Mouse (Mus musculus): ENCODE results near the gene Ctnna2. TPM values are rescaled to one million over a fixed set of nuclear protein-coding genes. Genes with fewer than 3 reads are reported as not detected.
A peak's percentile ranks its signal among the peaks of the same experiment; 100 is the strongest.

The Ctnna2 gene
- polyA plus RNA-seq, 1 experiment from 2014 or later = 0.83 TPM

DNA sequence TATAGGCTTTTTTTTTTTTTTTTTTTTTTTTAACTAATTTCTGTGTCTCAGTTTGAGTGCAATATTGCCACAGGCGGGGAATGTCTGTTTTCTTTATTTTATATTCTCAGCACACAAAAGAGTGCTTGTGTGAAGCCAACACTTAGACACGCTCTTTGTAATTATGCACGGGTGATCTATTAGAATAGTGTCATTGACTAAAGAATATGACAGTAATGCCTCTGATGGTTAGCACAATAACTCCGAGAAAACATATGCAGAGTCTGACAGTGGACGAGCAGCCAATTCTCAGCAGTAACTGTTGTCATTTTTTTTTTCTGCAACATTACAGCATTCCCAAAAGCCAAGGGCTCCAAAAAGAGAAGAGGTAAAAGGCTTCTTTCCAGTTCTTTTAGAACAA, 234.1 kb downstream of the Ctnna2 start:
- H3K27me3 ChIP-seq (ENCODE audit: control insufficient read depth, insufficient read depth, low read depth, low read length) = no peaks in the 10 kb centered on the region
- WGBS = 80% methylated on average over 5 of the region's 5 CpGs
- no peaks in the 10 kb centered on the region for H3K36me3 ChIP-seq (ENCODE audit: control insufficient read depth, insufficient read depth, low read length)
- H3K9me3 ChIP-seq (ENCODE audit: control insufficient read depth, low read length) = no peaks in the 10 kb centered on the region
- no peak overlapping the region for H3K4me3 ChIP-seq (ENCODE audit: low read length)
- H3K4me2 ChIP-seq (ENCODE audit: low read depth, low read length) = no peak overlapping the region
- H3K4me1 ChIP-seq (replicated peaks; ENCODE audit: control insufficient read depth, insufficient read depth, low read length) = no peaks in the 10 kb centered on the region
- no peak overlapping the region for H3K9ac ChIP-seq (ENCODE audit: low read length)
- ATAC-seq (ENCODE audit: low read depth) = no peak
- H3K27ac ChIP-seq (ENCODE audit: low read length) = no peak overlapping the region

DNA sequence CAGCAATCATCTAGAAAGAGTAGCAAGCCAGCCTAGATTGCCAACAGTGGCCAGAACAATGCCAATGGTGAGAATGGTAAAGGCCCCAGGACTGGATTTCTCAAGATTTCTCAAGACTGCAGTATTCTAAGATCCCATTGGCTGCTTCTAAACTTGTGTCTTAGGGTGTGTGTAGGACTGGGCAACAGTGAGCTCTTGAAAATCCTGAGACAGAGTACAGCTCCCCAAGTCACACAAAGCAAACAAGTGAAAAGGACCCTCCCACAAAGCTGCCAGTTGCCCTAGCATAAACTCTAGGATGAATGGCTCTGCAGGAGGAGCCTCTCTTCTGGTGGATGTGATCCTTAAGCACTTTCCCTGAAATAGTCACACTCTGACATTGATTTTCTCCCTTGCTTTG, 235.8 kb downstream of the Ctnna2 start:
- no peaks in the 10 kb centered on the region for H3K27me3 ChIP-seq (ENCODE audit: control insufficient read depth, insufficient read depth, low read depth, low read length)
- no peak overlapping the region for H3K4me3 ChIP-seq (ENCODE audit: low read length)
- ATAC-seq (ENCODE audit: low read depth) = no peak
- H3K9me3 ChIP-seq (ENCODE audit: control insufficient read depth, low read length) = no peaks in the 10 kb centered on the region
- H3K4me2 ChIP-seq (ENCODE audit: low read depth, low read length) = no peak overlapping the region
- no peak overlapping the region for H3K9ac ChIP-seq (ENCODE audit: low read length)
- no peaks in the 10 kb centered on the region for H3K4me1 ChIP-seq (replicated peaks; ENCODE audit: control insufficient read depth, insufficient read depth, low read length)
- H3K36me3 ChIP-seq (ENCODE audit: control insufficient read depth, insufficient read depth, low read length) = no peaks in the 10 kb centered on the region
- no peak overlapping the region for H3K27ac ChIP-seq (ENCODE audit: low read length)

DNA sequence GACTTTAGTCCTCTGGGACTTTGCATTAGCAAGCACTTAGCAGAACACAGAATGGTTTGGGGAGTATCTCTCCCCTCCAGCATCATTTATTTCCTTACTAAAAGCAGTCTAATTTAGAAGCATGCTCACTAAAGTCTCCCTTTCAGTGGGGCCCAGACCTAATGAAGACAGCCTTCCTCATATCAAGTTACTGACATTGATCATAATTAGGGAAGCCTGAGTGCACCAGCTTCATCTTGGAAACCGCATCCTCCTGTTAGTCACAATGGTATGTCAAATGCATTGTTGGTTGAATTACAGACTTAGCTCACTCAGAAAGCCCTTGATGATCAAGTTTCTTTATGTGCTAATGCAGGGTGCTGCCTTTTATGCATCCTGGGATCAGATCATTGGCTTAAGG, 236.5 kb downstream of the Ctnna2 start:
- Histone ChIP-seq H3K4me2 (ENCODE audit: low read depth, low read length) (no peak overlapping the region), H3K27ac (ENCODE audit: low read length) (no peak overlapping the region), H3K9ac (ENCODE audit: low read length) (no peak overlapping the region), H3K27me3 (ENCODE audit: control insufficient read depth, insufficient read depth, low read depth, low read length) (no peaks in the 10 kb centered on the region), H3K4me3 (ENCODE audit: low read length) (no peak overlapping the region), H3K36me3 (ENCODE audit: control insufficient read depth, insufficient read depth, low read length) (no peaks in the 10 kb centered on the region), H3K4me1 (replicated peaks; ENCODE audit: control insufficient read depth, insufficient read depth, low read length) (no peaks in the 10 kb centered on the region), H3K9me3 (ENCODE audit: control insufficient read depth, low read length) (no peaks in the 10 kb centered on the region)
- 56% methylated on average over 1 of the region's 1 CpGs for WGBS
- no peak for ATAC-seq (ENCODE audit: low read depth)

DNA sequence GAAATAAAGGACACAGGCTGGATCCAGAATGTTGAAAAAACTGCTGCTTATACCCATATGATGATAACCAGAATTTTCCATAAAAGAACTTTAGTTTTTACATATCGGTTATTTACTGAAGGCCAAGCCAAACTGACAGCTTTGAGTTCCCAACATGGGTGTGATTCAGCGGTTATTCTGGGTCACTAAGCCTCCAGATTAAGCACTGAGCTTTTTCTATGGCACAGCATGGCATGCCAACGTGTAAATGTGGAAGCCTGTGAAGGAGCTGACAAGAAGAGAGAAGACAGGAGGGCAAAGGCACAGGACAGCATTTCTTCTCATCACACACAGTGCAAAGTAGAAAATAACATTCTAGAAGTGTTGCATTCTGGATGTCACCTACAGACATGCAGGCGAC, 240.9 kb downstream of the Ctnna2 start:
- 71% methylated on average over 4 of the region's 4 CpGs for WGBS
- Histone ChIP-seq H3K9me3 (ENCODE audit: control insufficient read depth, low read length) (no peaks in the 10 kb centered on the region), H3K9ac (ENCODE audit: low read length) (no peak overlapping the region), H3K4me3 (ENCODE audit: low read length) (no peak overlapping the region), H3K4me2 (ENCODE audit: low read depth, low read length) (no peak overlapping the region), H3K27ac (ENCODE audit: low read length) (no peak overlapping the region), H3K27me3 (ENCODE audit: control insufficient read depth, insufficient read depth, low read depth, low read length) (no peaks in the 10 kb centered on the region), H3K4me1 (replicated peaks; ENCODE audit: control insufficient read depth, insufficient read depth, low read length) (no peaks in the 10 kb centered on the region), H3K36me3 (ENCODE audit: control insufficient read depth, insufficient read depth, low read length) (no peaks in the 10 kb centered on the region)
- ATAC-seq (ENCODE audit: low read depth) = no peak

DNA sequence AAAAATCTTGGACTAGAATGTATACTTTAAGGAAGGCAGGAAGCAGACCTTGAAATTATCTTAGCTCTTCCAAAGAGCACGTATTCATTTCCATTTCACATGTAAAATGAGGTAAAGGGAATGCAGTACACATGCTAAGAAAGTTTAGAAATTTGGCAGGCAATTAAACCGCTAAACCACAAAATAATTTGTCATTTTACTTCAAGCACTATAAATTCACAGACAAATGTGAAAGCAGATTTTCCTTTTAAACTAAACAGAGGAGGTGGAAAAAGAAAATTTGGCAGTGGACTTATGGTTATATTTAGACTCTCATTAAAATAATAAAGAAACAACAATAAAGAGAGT, 254.6 kb downstream of the Ctnna2 start:
- Histone ChIP-seq H3K4me3 (ENCODE audit: low read length) (no peak overlapping the region), H3K4me2 (ENCODE audit: low read depth, low read length) (no peak overlapping the region), H3K27ac (ENCODE audit: low read length) (no peak overlapping the region), H3K36me3 (ENCODE audit: control insufficient read depth, insufficient read depth, low read length) (no peaks in the 10 kb centered on the region), H3K4me1 (replicated peaks; ENCODE audit: control insufficient read depth, insufficient read depth, low read length) (no peaks in the 10 kb centered on the region), H3K9me3 (ENCODE audit: control insufficient read depth, low read length) (no peaks in the 10 kb centered on the region), H3K9ac (ENCODE audit: low read length) (no peak overlapping the region), H3K27me3 (ENCODE audit: control insufficient read depth, insufficient read depth, low read depth, low read length) (no peaks in the 10 kb centered on the region)
- peak; percentile 5; the same call in 1 of the 2 replicates for ATAC-seq (ENCODE audit: low read depth)
- WGBS = 41% methylated on average over 2 of the region's 2 CpGs

DNA sequence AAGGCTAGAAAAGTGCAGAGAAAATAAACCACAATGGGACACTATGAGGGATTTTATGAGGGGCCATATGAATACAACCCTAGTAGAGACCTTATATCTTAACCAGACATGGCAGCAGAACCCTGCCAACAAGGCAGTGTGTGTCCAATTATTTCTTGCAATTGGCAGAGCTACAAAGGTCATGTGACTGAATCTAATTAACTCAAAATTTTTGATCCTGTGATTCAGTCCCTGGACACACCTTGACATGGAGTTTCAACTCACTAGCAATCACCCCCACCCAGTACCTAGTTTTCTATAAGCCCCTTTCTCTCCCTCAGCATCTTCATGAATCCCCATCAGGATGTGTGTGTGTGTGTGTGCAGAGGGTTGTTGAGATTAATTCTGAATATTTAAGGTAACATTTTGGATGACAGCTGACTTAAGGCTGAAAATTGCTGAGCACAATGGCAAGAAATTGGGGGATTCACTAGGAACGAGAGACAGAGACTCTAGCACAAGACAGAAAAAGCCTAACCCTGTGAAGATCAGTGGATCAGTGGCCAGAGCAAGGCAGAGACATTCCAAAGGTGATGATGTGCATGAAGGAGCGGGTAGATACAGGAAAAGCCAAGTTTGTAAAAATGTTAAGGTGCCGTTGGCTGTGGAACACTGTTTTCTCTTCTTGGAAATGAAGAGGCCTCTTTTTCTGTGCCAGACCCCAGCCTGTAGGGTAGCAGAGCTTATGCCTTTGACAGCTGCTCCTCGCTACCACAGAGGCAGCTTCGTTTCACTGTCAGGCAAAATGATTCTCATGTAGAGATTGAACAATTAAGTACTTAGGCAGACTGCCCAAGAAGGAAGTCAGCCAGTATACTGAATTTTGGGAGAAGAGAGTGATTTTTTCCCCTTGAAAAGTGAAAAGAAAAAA, 255.2 kb downstream of the Ctnna2 start:
- Histone ChIP-seq H3K36me3 (ENCODE audit: control insufficient read depth, insufficient read depth, low read length) (no peaks in the 10 kb centered on the region), H3K4me1 (replicated peaks; ENCODE audit: control insufficient read depth, insufficient read depth, low read length) (no peaks in the 10 kb centered on the region), H3K27me3 (ENCODE audit: control insufficient read depth, insufficient read depth, low read depth, low read length) (no peaks in the 10 kb centered on the region), H3K4me2 (ENCODE audit: low read depth, low read length) (peak overlapping the region; percentile 11; the same call in 1 of the 2 replicates), H3K9me3 (ENCODE audit: control insufficient read depth, low read length) (no peaks in the 10 kb centered on the region), H3K4me3 (ENCODE audit: low read length) (no peak overlapping the region), H3K27ac (ENCODE audit: low read length) (no peak overlapping the region), H3K9ac (ENCODE audit: low read length) (no peak overlapping the region)
- peak; percentile 23; the same call in 1 of the 2 replicates for ATAC-seq (ENCODE audit: low read depth)
- WGBS = 46% methylated on average over 5 of the region's 5 CpGs

DNA sequence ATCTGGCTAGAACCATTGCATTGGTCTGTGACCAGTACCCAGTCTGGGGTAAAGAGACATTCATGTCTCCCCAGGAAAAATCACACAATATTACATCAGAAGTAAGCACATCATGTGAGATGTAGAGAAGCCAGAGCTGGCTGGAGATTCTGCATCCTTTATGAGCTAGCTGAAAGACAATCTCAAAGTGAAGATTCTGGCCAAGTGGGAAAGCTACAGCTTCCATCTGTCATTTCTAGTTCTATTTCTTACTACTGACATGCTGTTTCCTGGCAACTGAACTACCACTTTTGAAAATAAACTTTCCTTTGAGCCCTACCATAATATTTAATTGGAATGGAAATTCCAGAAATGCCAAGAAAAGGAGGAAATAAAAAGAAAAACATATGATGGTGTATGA, 285.4 kb downstream of the Ctnna2 start:
- Histone ChIP-seq H3K4me2 (ENCODE audit: low read depth, low read length) (no peak overlapping the region), H3K4me1 (replicated peaks; ENCODE audit: control insufficient read depth, insufficient read depth, low read length) (no peaks in the 10 kb centered on the region), H3K36me3 (ENCODE audit: control insufficient read depth, insufficient read depth, low read length) (no peaks in the 10 kb centered on the region), H3K27me3 (ENCODE audit: control insufficient read depth, insufficient read depth, low read depth, low read length) (no peaks in the 10 kb centered on the region), H3K27ac (ENCODE audit: low read length) (no peak overlapping the region), H3K9me3 (ENCODE audit: control insufficient read depth, low read length) (no peaks in the 10 kb centered on the region), H3K9ac (ENCODE audit: low read length) (no peak overlapping the region), H3K4me3 (ENCODE audit: low read length) (no peak overlapping the region)
- ATAC-seq (ENCODE audit: low read depth) = no peak

DNA sequence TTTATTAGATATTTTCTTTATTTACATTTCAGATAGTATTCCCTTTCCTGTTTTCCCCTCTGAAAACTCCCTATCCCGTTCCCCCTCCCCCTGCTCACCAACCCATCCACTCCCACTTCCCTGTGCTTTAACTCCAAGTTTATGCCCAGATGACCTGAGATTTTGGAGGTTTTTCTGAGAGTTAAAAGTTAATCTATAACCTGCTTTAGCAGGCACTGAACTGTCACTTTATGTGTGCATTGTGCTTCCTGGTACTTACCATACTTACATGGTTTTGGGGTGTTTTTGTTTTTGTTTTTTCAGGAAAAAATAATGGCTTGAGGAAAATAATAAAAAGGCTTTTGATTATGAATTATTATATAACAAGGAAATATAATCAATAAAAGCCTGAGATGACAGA, 292.3 kb downstream of the Ctnna2 start:
- H3K27ac ChIP-seq (ENCODE audit: low read length) = no peak overlapping the region
- no peak for ATAC-seq (ENCODE audit: low read depth)
- no peak overlapping the region for H3K4me2 ChIP-seq (ENCODE audit: low read depth, low read length)
- H3K4me3 ChIP-seq (ENCODE audit: low read length) = no peak overlapping the region
- H3K9me3 ChIP-seq (ENCODE audit: control insufficient read depth, low read length) = no peaks in the 10 kb centered on the region
- 50% methylated on average over 1 of the region's 1 CpGs for WGBS
- no peak overlapping the region for H3K9ac ChIP-seq (ENCODE audit: low read length)
- H3K36me3 ChIP-seq (ENCODE audit: control insufficient read depth, insufficient read depth, low read length) = no peaks in the 10 kb centered on the region
- H3K4me1 ChIP-seq (replicated peaks; ENCODE audit: control insufficient read depth, insufficient read depth, low read length) = no peaks in the 10 kb centered on the region
- no peaks in the 10 kb centered on the region for H3K27me3 ChIP-seq (ENCODE audit: control insufficient read depth, insufficient read depth, low read depth, low read length)

DNA sequence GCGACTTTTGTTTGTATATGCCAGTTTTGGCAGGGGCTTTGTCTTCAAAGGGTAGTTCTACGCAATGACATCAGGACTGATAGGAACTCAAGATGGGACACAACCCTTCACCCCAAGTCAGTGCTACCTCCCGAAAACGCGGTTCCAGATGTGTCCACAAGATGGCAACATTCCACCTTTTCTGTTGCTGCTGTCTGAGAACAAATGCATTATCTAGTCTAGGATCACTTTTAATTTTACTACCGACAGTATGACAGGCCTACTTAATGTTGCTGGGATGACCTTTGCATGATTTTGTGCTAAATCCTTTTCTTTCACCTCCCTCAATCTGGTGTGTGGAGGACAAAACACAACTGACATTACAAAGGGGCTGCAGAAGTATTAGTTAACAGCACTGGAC, 329.4 kb downstream of the Ctnna2 start:
- Histone ChIP-seq H3K9me3 (ENCODE audit: control insufficient read depth, low read length) (no peaks in the 10 kb centered on the region), H3K9ac (ENCODE audit: low read length) (no peak overlapping the region), H3K27me3 (ENCODE audit: control insufficient read depth, insufficient read depth, low read depth, low read length) (no peaks in the 10 kb centered on the region), H3K27ac (ENCODE audit: low read length) (no peak overlapping the region), H3K4me1 (replicated peaks; ENCODE audit: control insufficient read depth, insufficient read depth, low read length) (no peaks in the 10 kb centered on the region), H3K4me3 (ENCODE audit: low read length) (no peak overlapping the region), H3K36me3 (ENCODE audit: control insufficient read depth, insufficient read depth, low read length) (no peaks in the 10 kb centered on the region), H3K4me2 (ENCODE audit: low read depth, low read length) (no peak overlapping the region)
- no peak for ATAC-seq (ENCODE audit: low read depth)
- 8% methylated on average over 6 of the region's 6 CpGs for WGBS
